ENCODE assay signal across 22 mouse cellular contexts in genomic region chr8:61969581-61969980, GRCm38 (mm10). TPM values are rescaled to one million over a fixed set of nuclear protein-coding genes. Genes with fewer than 3 reads are reported as not detected.
DNase-seq lines count a peak whose midpoint lies in the region; ATAC-seq and TF ChIP-seq lines count a peak whose summit lies in the region.
"Had no signal": no experiment of that assay in that cellular context is flagged by ENCODE, and none has a peak within 500 bp of the region (broad histone marks: within the 10 kb centered on the region; RNA-seq: fewer than 3 reads in every experiment).

No protein-coding gene starts in this region.

- no peaks in the 10 kb centered on the region for H3K4me1 ChIP-seq in forebrain, embryonic 11.5 days (replicated peaks; ENCODE audit: control insufficient read depth, insufficient read depth, low read length)
- no peaks in the 10 kb centered on the region for H3K4me1 ChIP-seq in forebrain, embryonic 13.5 days
- no peaks in the 10 kb centered on the region for H3K4me1 ChIP-seq in midbrain, postnatal 0 days (ENCODE audit: insufficient read depth, low read length)
- H3K4me1 ChIP-seq in midbrain, embryonic 16.5 days (ENCODE audit: control insufficient read depth, insufficient read depth, low read length): no peaks in the 10 kb centered on the region
- H3K4me1 ChIP-seq: embryonic facial prominence, embryonic 13.5 days; forebrain, embryonic 15.5 days; hindbrain, embryonic 12.5 days had no signal

- no peaks in the 10 kb centered on the region for H3K27me3 ChIP-seq in forebrain, embryonic 11.5 days (ENCODE audit: control insufficient read depth, insufficient read depth, low read length)
- H3K27me3 ChIP-seq in forebrain, embryonic 13.5 days: no peaks in the 10 kb centered on the region
- no peaks in the 10 kb centered on the region for H3K27me3 ChIP-seq in midbrain, postnatal 0 days (ENCODE audit: insufficient read depth, low read length)
- no peaks in the 10 kb centered on the region for H3K27me3 ChIP-seq in midbrain, embryonic 16.5 days (ENCODE audit: control insufficient read depth, insufficient read depth, low read depth, low read length)
- H3K27me3 ChIP-seq: embryonic facial prominence, embryonic 13.5 days; forebrain, embryonic 15.5 days; heart, embryonic 13.5 days; hindbrain, embryonic 12.5 days had no signal

- no peak for TF ChIP-seq CTCF in midbrain, postnatal 0 days (IDR thresholded peaks at IDR 0.05)
- no peak for TF ChIP-seq CTCF in brain, embryonic 14.5 days (IDR thresholded peaks at IDR 0.05; ENCODE audit: borderline replicate concordance, extremely low read depth, insufficient read depth, insufficient read length)

- 30% methylated on average over 3 of the region's 3 CpGs for WGBS in forebrain, embryonic 11.5 days
- 27% methylated on average over 3 of the region's 3 CpGs for WGBS in forebrain, embryonic 13.5 days
- 16% methylated on average over 3 of the region's 3 CpGs for WGBS in midbrain, postnatal 0 days
- WGBS in midbrain, embryonic 16.5 days: 15% methylated on average over 3 of the region's 3 CpGs

- no peak overlapping the region for H3K27ac ChIP-seq in forebrain, embryonic 11.5 days (ENCODE audit: low read depth, low read length)
- H3K27ac ChIP-seq in forebrain, embryonic 13.5 days: no peak overlapping the region
- H3K27ac ChIP-seq in midbrain, postnatal 0 days (ENCODE audit: low read depth, low read length): no peak overlapping the region
- no peak overlapping the region for H3K27ac ChIP-seq in midbrain, embryonic 16.5 days (ENCODE audit: low read length)
- H3K27ac ChIP-seq: embryonic facial prominence, embryonic 13.5 days; forebrain, embryonic 15.5 days; heart, embryonic 13.5 days; hindbrain, embryonic 12.5 days had no signal

- DNase-seq in forebrain, embryonic 11.5 days (ENCODE audit: low spot score): no peak
- peak; percentile 37 for DNase-seq in midbrain, postnatal 0 days (ENCODE audit: low spot score)
- DNase-seq in brain, embryonic 14.5 days (ENCODE audit: low read depth): peak; percentile 8
- peak; percentile 70 for DNase-seq in retina, postnatal 1 day
- DNase-seq in testis, postnatal 10 days (ENCODE audit: low spot score): no peak
- no peak for DNase-seq in urinary bladder, postnatal 14 days (ENCODE audit: low spot score)
- DNase-seq: adrenal gland, adult 2 months; adrenal gland, postnatal 25 days; cerebellum, adult 8-10 months; cerebellum, postnatal 25 days; gastrocnemius, postnatal 36 days; heart, adult 11 months; heart, postnatal 36 days had no signal

- H3K9ac ChIP-seq in forebrain, embryonic 11.5 days (ENCODE audit: low read length): no peak overlapping the region
- no peak overlapping the region for H3K9ac ChIP-seq in forebrain, embryonic 13.5 days
- H3K9ac ChIP-seq in midbrain, postnatal 0 days (replicated peaks; ENCODE audit: low read length, poor library complexity, severe bottlenecking): no peak overlapping the region
- no peak overlapping the region for H3K9ac ChIP-seq in midbrain, embryonic 16.5 days (ENCODE audit: low read depth, low read length)
- H3K9ac ChIP-seq: embryonic facial prominence, embryonic 13.5 days; forebrain, embryonic 15.5 days; heart, embryonic 13.5 days; hindbrain, embryonic 12.5 days had no signal

- H3K4me2 ChIP-seq in forebrain, embryonic 11.5 days (ENCODE audit: low read depth, low read length, severe bottlenecking): no peak overlapping the region
- no peak overlapping the region for H3K4me2 ChIP-seq in forebrain, embryonic 13.5 days
- no peak overlapping the region for H3K4me2 ChIP-seq in midbrain, postnatal 0 days (ENCODE audit: low read depth, low read length, poor library complexity, severe bottlenecking)
- H3K4me2 ChIP-seq in midbrain, embryonic 16.5 days (ENCODE audit: low read length): no peak overlapping the region
- H3K4me2 ChIP-seq: embryonic facial prominence, embryonic 13.5 days; forebrain, embryonic 15.5 days; heart, embryonic 13.5 days; hindbrain, embryonic 12.5 days had no signal

- H3K4me3 ChIP-seq in forebrain, embryonic 11.5 days (ENCODE audit: low read depth, low read length): no peak overlapping the region
- H3K4me3 ChIP-seq in forebrain, embryonic 13.5 days: no peak overlapping the region
- H3K4me3 ChIP-seq in midbrain, postnatal 0 days (ENCODE audit: low read depth, low read length): no peak overlapping the region
- H3K4me3 ChIP-seq in midbrain, embryonic 16.5 days (ENCODE audit: low read depth, low read length): no peak overlapping the region
- H3K4me3 ChIP-seq: embryonic facial prominence, embryonic 13.5 days; forebrain, embryonic 15.5 days; heart, embryonic 13.5 days; hindbrain, embryonic 12.5 days had no signal

- ATAC-seq in forebrain, embryonic 11.5 days (replicated peaks; ENCODE audit: low FRiP score): 0 out of 2 replicates have a peak, but pooled peaks have one; percentile 33
- no peak for ATAC-seq in forebrain, embryonic 13.5 days
- ATAC-seq in midbrain, postnatal 0 days (ENCODE audit: low FRiP score): no peak
- no peak for ATAC-seq in midbrain, embryonic 16.5 days
- ATAC-seq: forebrain, embryonic 15.5 days; hindbrain, embryonic 16.5 days; Patski had no signal

- TF ChIP-seq POLR2A in brain, embryonic 14.5 days (IDR thresholded peaks at IDR 0.05; ENCODE audit: borderline replicate concordance, extremely low read depth, insufficient read depth, insufficient read length, poor library complexity, severe bottlenecking): no peak

- no peaks in the 10 kb centered on the region for H3K9me3 ChIP-seq in forebrain, embryonic 11.5 days (ENCODE audit: control insufficient read depth, low read length)
- no peaks in the 10 kb centered on the region for H3K9me3 ChIP-seq in forebrain, embryonic 13.5 days (replicated peaks)
- no peaks in the 10 kb centered on the region for H3K9me3 ChIP-seq in midbrain, postnatal 0 days (ENCODE audit: low read length)
- H3K9me3 ChIP-seq in midbrain, embryonic 16.5 days (replicated peaks; ENCODE audit: control insufficient read depth, low read length, poor library complexity, severe bottlenecking): no peaks in the 10 kb centered on the region
- H3K9me3 ChIP-seq: embryonic facial prominence, embryonic 13.5 days; forebrain, embryonic 15.5 days; G1E; heart, embryonic 13.5 days; hindbrain, embryonic 12.5 days had no signal

- no peaks in the 10 kb centered on the region for H3K36me3 ChIP-seq in forebrain, embryonic 11.5 days (ENCODE audit: control insufficient read depth, insufficient read depth, low read length)
- no peaks in the 10 kb centered on the region for H3K36me3 ChIP-seq in forebrain, embryonic 13.5 days (ENCODE audit: poor library complexity, severe bottlenecking)
- no peaks in the 10 kb centered on the region for H3K36me3 ChIP-seq in midbrain, postnatal 0 days (ENCODE audit: insufficient read depth, low read length)
- no peaks in the 10 kb centered on the region for H3K36me3 ChIP-seq in midbrain, embryonic 16.5 days (ENCODE audit: control insufficient read depth, insufficient read depth, low read length)
- H3K36me3 ChIP-seq: embryonic facial prominence, embryonic 13.5 days; forebrain, embryonic 15.5 days; G1E; heart, embryonic 13.5 days; hindbrain, embryonic 12.5 days had no signal

RNA-seq across cellular contexts. Expression of gene Ddx60, which starts 41.7 kb away (rescaled TPM):
- 0.12 and 0.37 TPM in 2 replicates for polyA plus RNA-seq in forebrain, embryonic 11.5 days (2014; fragmentation: Nextera tagmentation; extraction: Ambion mirVana)
- 0.10 and 0.21 TPM in 2 replicates for polyA plus RNA-seq in forebrain, embryonic 13.5 days (2015; fragmentation: Nextera tagmentation; extraction: Ambion mirVana)
- 0.11 and 0.90 TPM in 2 replicates for total RNA-seq in midbrain, postnatal 0 days (2014; rRNA removed)
- 0.60 and 0.88 TPM in 2 replicates for polyA plus RNA-seq in midbrain, postnatal 0 days (2015; fragmentation: Nextera tagmentation; extraction: Ambion mirVana)
- polyA plus RNA-seq in midbrain, embryonic 16.5 days (2015; fragmentation: Nextera tagmentation; extraction: Ambion mirVana): 0.17 and 0.34 TPM in 2 replicates
- polyA plus RNA-seq in brain, embryonic 14.5 days (2012; rRNA removed): 0.08 and 0.11 TPM in 2 replicates
- polyA plus RNA-seq: G1E had no signal

Comparison
In these comparisons a context has a peak if more than half of its experiments do, and no peak if none do; other contexts are left out.
1. DNase-seq: peak in midbrain, postnatal 0 days (single experiment), brain, embryonic 14.5 days (single experiment) and retina, postnatal 1 day (single experiment); none in forebrain, embryonic 11.5 days (single experiment), testis, postnatal 10 days (single experiment) and urinary bladder, postnatal 14 days (single experiment).